ENCODE assay signal across 11 mouse cellular contexts in genomic region chr12:99224863-99225603, GRCm38 (mm10).
DNase-seq lines count a peak whose midpoint lies in the region; ATAC-seq and TF ChIP-seq lines count a peak whose summit lies in the region.
"Had no signal": no experiment of that assay in that cellular context is flagged by ENCODE, and none has a peak within 500 bp of the region (broad histone marks: within the 10 kb centered on the region; RNA-seq: fewer than 3 reads in every experiment).

No protein-coding gene starts in this region.

- DNase-seq in left cerebral cortex, postnatal 25 days (ENCODE audit: low spot score in 2 of 2), result peak; percentile 30 to 83
- no peak for DNase-seq in left cerebral cortex, adult 11 months (ENCODE audit: low spot score)
- peak; percentile 8 for DNase-seq in c-Kit-positive CD71-positive TER-119-positive erythroid progenitor cells, embryonic 14.5 days (ENCODE audit: low spot score)
- DNase-seq in lung, postnatal 36 days, result peak; percentile 62
- DNase-seq in thymus, adult 18-20 months, result peak; percentile 7 to 15
- no peak for DNase-seq in kidney, adult 18-20 months
- no peak for DNase-seq in hindbrain, postnatal 0 days (ENCODE audit: low spot score)
- DNase-seq: cerebellum, adult 18-20 months; layer of hippocampus, adult 9-11 months had no signal

- no peaks in the 10 kb centered on the region for H3K36me3 ChIP-seq in hindbrain, postnatal 0 days (ENCODE audit: insufficient read depth, low read length)
- H3K36me3 ChIP-seq in heart, embryonic 11.5 days (ENCODE audit: control insufficient read depth, insufficient read depth, low read length), result no peaks in the 10 kb centered on the region

- WGBS in hindbrain, postnatal 0 days, result 66% methylated on average over 13 of the region's 13 CpGs
- 65% methylated on average over 13 of the region's 13 CpGs for WGBS in heart, embryonic 11.5 days (ENCODE audit: insufficient replicate concordance)

- TF ChIP-seq CTCF in hindbrain, postnatal 0 days (IDR thresholded peaks at IDR 0.05; ENCODE audit: low read depth), result no peak

- ATAC-seq in hindbrain, postnatal 0 days, result no peak
- no peak for ATAC-seq in heart, embryonic 11.5 days (replicated peaks; ENCODE audit: insufficient number of reproducible peaks, low FRiP score, low TSS enrichment)

- no peak overlapping the region for H3K4me2 ChIP-seq in hindbrain, postnatal 0 days (ENCODE audit: low read depth, low read length)
- H3K4me2 ChIP-seq in heart, embryonic 11.5 days, result no peak overlapping the region

- intact Hi-C loops in left cerebral cortex, postnatal 25 days (cut with DNase I), result loop anchor here (5.0 kb wide), 1 partner anchor 57 kb away; no protein-coding TSS in a partner anchor

- H3K9me3 ChIP-seq in hindbrain, postnatal 0 days (ENCODE audit: low read length), result no peaks in the 10 kb centered on the region
- no peaks in the 10 kb centered on the region for H3K9me3 ChIP-seq in heart, embryonic 11.5 days (replicated peaks; ENCODE audit: control insufficient read depth, low read length)

- no peak overlapping the region for H3K27ac ChIP-seq in hindbrain, postnatal 0 days
- no peak overlapping the region for H3K27ac ChIP-seq in heart, embryonic 11.5 days (ENCODE audit: low read depth, low read length)
- H3K27ac ChIP-seq: macrophage had no signal

- no peak overlapping the region for H3K9ac ChIP-seq in hindbrain, postnatal 0 days (replicated peaks; ENCODE audit: low read length)
- no peak overlapping the region; the same call in 1 of the 2 replicates for H3K9ac ChIP-seq in heart, embryonic 11.5 days (ENCODE audit: low read depth, low read length)

- no peak overlapping the region for H3K4me3 ChIP-seq in hindbrain, postnatal 0 days (ENCODE audit: low read length)
- no peak overlapping the region for H3K4me3 ChIP-seq in heart, embryonic 11.5 days (ENCODE audit: low read depth, low read length)

- peaks cover 29% of the 10 kb centered on the region for H3K4me1 ChIP-seq in hindbrain, postnatal 0 days (ENCODE audit: insufficient read depth, low read length)
- peaks cover 14% of the 10 kb centered on the region for H3K4me1 ChIP-seq in heart, embryonic 11.5 days (ENCODE audit: control insufficient read depth, insufficient read depth, low read length)

- no peaks in the 10 kb centered on the region for H3K27me3 ChIP-seq in hindbrain, postnatal 0 days (ENCODE audit: insufficient read depth, low read length)
- no peaks in the 10 kb centered on the region for H3K27me3 ChIP-seq in heart, embryonic 11.5 days (ENCODE audit: control insufficient read depth, insufficient read depth, low read length)

Comparison
In these comparisons a context has a peak if more than half of its experiments do, and no peak if none do; other contexts are left out.
1. DNase-seq: peak in left cerebral cortex, postnatal 25 days (2 of 2), c-Kit-positive CD71-positive TER-119-positive erythroid progenitor cells, embryonic 14.5 days (single experiment), lung, postnatal 36 days (single experiment) and thymus, adult 18-20 months (2 of 2); none in left cerebral cortex, adult 11 months (single experiment), kidney, adult 18-20 months (single experiment) and hindbrain, postnatal 0 days (single experiment).